Mouse (Mus musculus): ENCODE results near the gene Sec22b.

DNA sequence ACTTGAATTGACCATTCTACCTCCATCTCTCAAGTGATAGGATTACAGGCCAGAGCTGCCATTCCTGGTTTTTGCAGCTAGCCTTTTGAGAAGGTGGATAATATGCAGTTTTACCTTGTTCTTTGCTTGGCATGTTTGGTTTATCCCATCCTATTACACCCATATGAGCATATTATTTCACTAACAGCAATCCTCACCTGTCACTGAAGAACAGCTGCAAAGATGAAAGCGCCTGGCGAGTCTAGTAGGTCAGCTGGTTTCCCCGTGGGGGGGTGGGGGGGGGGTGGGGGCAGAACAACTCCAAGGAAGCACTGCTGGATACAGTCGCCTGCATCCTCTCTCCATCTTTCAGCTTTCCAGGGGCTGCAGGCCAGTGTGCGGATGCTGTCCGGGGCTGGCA is 61.0 kb downstream of the Sec22b start:
- TF ChIP-seq GATA1 (IDR thresholded peaks at IDR 0.05; ENCODE audit: low read length): no peak
- TF ChIP-seq TAL1 (IDR thresholded peaks at IDR 0.05; ENCODE audit: low read length): no peak
